Mouse (Mus musculus) gastrocnemius, adult 2 months (tissue): Measurements from ENCODE around the gene Lrig1. TPM values are rescaled to one million over a fixed set of nuclear protein-coding genes. Genes with fewer than 3 reads are reported as not detected.
A peak's percentile ranks its signal among the peaks of the same experiment; 100 is the strongest.

Source experiments
- DNase-seq: peaks from one replicate; pipeline ENCODE4 v3.0.0; 2022
- H3K27ac ChIP-seq: fragments of 200-600 bp; 2 replicates; pipeline ENCODE4 v1.8.1; 2022; ENCODE audit warnings: mild to moderate bottlenecking
- H3K4me3 ChIP-seq: fragments of 200-600 bp; 2 replicates; pipeline ENCODE4 v1.8.1; 2022; ENCODE audit warnings: mild to moderate bottlenecking, moderate library complexity
- CTCF ChIP-seq: fragments of 200-600 bp; IDR thresholded peaks from 2 replicates; pipeline ENCODE4 v1.8.1; 2022; ENCODE audit warnings: antibody characterized with exemption, mild to moderate bottlenecking, moderate library complexity
- intact Hi-C: fragments of 180-260 bp; cut with DNase I; formaldehyde crosslinking; loops from one replicate; pipeline ENCODE4 v1.15.1; 2025
- total RNA-seq, 2 experiments: library from RNA; stranded (reverse); gene quantifications; 2 replicates each; pipeline ENCODE4 v1.2.3; 2021

The Lrig1 gene
- total RNA-seq, 2 experiments from 2014 or later: 38.9 to 57.9 TPM

DNA sequence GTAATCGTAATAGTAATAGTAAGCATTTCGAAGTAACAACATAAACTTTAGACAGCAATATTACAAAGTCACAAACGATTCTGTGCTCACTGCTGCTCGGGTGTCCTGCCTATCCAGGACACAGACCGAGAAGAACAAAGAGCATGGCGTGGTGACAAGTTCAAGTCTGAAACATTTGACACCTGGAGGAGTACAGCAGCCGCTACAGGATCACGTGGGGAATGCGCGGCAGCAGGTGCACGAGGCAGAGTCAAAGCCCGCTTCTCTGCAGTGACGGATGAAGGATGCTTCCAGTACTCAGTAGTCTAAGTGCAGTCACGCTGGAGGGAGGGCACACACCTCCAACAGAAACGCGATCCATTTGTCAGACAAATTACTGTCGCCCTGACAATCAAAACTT, 48.4 kb downstream of the Lrig1 start:
- DNase-seq: no peak
- intact Hi-C loops: no loop called here
- no peak overlapping the region for H3K4me3 ChIP-seq
- no peak overlapping the region for H3K27ac ChIP-seq
- no peak for TF ChIP-seq CTCF

DNA sequence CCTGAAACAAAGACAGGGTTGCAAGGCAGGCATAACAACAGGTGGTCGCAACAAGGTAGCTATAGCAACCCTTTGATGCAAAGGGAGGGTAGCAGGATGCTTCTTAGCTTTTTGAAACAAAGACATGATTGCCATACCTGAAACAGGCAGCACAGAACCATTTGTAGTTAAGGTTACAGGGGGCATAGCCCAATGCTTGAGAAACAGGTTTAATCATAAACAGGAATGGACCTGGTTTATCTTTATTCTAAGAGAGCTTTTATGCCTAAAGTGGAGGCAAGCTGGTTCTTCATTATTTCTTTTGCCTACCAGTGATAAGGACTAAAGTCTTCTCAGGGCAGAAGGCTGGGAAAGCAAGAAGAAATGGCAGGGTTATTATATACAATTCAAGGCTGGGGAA, 50.3 kb downstream of the Lrig1 start:
- DNase-seq: no peak
- no peak overlapping the region for H3K4me3 ChIP-seq
- H3K27ac ChIP-seq: peak overlapping the region; percentile 90
- no peak for TF ChIP-seq CTCF
- intact Hi-C loops: no loop called here

DNA sequence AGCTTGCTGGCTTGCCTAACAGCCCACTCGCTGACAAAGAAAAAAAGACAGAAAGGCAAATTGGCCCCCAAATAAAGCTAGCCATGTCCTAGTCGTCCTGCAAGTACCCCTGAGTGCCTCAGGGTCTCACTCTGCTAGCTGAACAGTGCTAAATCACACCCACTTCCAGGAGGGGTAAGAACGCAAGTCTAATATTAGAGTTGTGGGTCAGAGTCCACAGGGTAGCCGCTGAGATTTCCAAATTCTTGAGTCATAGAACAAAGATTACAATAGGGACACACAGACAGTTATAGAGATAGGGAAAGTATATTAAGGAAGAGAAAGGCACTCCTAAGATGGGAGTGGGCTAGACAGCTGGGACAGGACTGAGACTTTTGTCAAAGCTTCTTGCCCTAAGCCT, 51.5 kb downstream of the Lrig1 start:
- Histone ChIP-seq H3K27ac (peak overlapping the region; percentile 90), H3K4me3 (peak overlapping the region; percentile 45)
- DNase-seq: no peak
- TF ChIP-seq CTCF: no peak
- intact Hi-C loops: no loop called here

DNA sequence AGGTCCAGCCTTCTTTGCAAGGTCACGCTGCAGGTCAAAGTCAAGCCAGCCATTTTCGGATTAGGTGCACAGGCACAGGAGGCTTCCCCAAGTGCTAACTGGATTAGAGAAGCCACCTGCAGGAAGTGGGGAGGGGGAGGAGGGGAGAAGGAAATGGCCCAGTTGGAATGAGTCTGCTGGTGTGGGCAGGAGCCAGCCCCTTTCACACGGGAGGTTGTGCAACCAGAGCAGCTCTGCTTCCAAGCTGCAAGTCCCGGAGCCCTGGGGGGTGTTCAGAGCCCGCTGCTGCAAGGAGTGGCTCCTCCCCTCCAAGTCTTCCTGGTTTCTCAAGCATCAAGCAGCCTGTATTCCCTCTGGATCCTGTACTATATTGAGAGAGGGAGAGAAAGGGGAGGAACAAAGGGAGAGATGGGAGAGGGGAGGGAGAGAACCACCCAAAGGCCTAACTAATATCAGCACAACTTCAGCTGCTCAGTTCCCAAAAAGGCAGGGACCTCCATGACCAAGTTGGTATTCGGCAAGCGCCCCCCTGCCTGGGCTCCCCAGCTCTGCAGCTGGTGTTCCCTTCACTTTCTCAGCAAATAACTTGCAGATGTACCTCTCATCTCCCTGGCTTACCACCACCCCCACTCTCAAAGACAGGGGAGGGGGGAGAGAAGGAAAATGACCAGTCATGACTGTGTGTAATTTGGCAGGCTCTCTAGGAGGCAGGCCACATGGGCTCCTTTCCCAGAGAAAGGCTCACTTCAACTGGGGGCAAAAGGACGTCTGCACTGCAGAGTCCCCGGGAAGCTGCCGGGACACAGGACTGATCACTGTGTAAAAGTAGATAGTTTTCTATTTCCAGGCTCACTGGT, 52.2 kb downstream of the Lrig1 start:
- intact Hi-C loops: no loop called here
- Histone ChIP-seq H3K4me3 (peak overlapping the region; percentile 45), H3K27ac (peak overlapping the region; percentile 90)
- no peak for TF ChIP-seq CTCF
- peak; percentile 90 for DNase-seq

DNA sequence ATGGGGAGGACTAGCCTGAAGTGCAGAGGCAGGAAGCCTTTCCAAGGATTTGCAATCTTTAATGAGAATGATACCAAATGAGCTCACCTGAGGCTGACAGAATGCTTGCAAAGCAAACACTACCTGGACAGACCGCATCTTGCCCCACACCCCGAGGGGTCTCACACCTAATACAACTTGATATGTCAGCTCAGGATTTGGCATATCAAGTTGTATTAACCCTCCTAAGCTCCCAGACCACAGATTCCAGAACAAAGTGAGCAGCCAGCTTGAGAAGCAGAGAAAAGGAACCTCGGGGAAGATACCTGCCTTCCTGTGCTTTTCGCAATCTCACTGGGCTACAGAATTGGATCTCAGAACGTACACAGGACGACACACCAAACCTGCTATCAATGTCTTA, 53.1 kb downstream of the Lrig1 start:
- no peak for TF ChIP-seq CTCF
- Histone ChIP-seq H3K27ac (peak overlapping the region; percentile 90), H3K4me3 (no peak overlapping the region)
- DNase-seq: no peak
- intact Hi-C loops: no loop called here

DNA sequence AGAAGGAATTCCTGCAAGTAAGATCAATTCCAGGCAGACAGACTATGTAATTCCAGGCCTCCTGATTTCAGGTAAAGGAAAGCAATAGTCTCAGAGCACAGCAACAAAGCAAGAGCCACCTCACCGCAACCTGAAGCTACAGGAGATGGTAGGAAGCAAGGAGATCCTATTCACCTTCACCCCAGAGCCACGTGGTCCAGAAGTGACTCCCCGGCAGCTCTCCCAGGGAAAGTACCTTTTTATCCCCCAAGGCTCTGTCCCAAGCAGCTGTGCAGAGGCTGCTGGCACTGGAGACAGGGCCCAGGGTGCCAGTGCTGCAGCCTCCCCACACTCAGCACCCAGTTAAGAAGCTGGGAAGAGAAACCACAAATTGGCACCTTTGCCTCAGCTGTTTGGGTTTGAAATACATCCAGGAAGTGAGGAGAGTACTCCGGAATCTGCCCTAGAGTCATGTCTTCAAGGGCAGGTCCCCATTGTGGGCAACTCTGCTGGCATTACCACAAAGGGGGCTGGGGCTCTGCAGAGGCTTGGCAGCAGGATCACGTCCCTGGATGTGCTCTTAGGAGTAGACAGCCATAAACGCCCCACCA, 53.6 kb downstream of the Lrig1 start:
- DNase-seq: no peak
- no peak overlapping the region for H3K4me3 ChIP-seq
- no peak for TF ChIP-seq CTCF
- H3K27ac ChIP-seq: peak overlapping the region; percentile 90
- intact Hi-C loops: no loop called here

DNA sequence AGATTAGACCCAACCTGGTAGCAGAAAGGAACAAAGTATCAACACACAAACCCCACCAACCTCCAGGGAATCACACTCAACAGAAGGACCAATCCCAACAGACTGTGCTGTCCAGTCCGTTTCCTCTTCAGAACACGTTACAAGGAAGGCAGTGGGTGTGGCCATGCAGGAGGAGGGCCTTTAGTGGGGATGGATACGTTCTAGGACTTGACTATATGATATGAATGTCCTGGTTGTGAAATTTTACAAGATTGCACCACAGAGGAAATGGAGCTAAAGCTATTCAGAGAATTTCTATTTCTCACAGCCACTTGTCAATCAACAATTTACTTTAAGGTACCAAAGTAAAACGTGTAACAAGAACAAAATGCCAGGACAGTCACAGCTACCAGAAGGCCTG, 54.2 kb downstream of the Lrig1 start:
- no peak for TF ChIP-seq CTCF
- peak overlapping the region; percentile 90 for H3K27ac ChIP-seq

DNA sequence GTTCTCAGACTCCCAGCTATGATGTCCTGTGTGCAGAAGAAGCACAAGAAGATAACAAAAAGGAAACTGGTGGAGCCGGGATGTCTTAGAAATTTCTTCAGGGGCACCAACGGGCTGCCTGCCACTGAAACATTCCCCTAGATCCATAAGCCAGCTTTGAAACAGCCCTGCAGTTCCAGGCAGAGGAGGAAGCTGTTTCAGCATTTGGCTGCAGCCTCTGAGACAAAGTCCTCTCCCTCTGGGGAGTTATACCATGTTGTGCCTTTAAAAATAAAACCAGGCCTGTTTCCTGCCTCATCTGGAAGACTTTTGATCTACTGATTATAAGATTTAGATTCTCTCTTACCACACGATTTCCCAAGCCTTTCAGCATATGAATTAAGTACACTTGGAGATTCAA, 55.3 kb downstream of the Lrig1 start:
- Histone ChIP-seq H3K4me3 (no peak overlapping the region), H3K27ac (peak overlapping the region; percentile 90)
- TF ChIP-seq CTCF: no peak
- intact Hi-C loops: no loop called here
- no peak for DNase-seq

More for the DNA sequence above, 54.2 kb downstream of the Lrig1 start:
- DNase-seq: no peak
- intact Hi-C loops: no loop called here
- no peak overlapping the region for H3K4me3 ChIP-seq

DNA sequence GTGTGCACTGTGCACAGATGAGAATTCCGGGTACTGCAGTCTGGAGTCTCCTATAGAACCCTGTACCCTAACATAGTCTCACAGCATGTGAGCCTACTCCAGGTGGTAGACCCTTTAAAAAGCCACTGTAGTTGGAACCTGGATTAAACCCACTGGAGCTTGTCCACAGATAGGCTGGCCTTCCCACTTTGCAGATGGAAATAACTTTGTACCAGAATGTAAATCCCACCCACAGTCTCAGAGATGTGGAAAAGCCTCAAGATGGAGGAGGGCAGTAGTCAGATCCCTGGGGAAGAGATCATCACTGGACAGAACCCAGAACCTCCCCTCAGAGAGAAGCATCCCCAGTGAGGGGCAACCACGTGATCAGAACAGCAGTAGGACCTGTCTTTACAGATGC, 56.0 kb downstream of the Lrig1 start:
- intact Hi-C loops: no loop called here
- DNase-seq: no peak
- no peak overlapping the region for H3K4me3 ChIP-seq
- peak overlapping the region; percentile 90 for H3K27ac ChIP-seq
- no peak for TF ChIP-seq CTCF

DNA sequence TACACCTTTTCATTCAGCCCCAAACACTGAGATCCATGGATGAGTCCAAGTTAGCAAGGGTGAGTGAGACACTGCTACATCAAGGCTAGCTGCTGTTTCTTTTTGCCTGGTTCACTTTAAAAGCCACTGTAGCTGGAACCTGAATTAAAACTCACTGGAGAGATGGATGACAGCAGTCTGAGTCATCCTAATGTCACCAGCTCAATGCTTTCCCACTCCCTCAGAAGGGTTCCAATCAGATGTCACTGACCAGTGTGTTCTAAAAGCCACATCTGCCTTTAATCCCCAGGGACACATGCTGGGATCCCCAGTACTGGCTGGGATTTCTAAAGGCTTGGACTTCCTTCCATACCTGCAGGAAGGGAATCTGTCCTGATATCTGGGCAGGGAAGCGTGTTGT, 57.9 kb downstream of the Lrig1 start:
- Histone ChIP-seq H3K27ac (peak overlapping the region; percentile 28; the same call in 1 of the 2 replicates), H3K4me3 (no peak overlapping the region)
- intact Hi-C loops: no loop called here
- no peak for TF ChIP-seq CTCF
- no peak for DNase-seq

DNA sequence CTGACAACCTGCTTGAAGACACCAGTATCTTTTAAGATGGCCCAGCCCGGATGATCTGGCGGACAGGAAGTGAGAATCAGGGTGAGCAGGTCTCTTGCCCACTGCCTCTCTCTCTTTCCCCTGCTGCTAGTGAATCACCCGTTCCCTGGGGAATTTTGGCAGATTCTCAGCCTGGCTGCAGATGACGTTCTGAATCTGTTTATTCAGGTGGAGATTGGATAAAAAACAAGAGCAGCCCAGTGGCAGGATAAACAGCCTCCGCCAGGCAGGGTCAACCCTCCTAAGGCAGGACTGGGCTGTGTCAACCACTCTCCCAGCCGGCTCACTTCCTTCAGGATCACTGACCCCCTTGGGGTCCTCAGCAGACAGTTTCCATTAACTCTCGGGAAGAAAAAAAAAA, 59.7 kb downstream of the Lrig1 start:
- no peak for TF ChIP-seq CTCF
- intact Hi-C loops: no loop called here
- DNase-seq: peak; percentile 68
- no peak overlapping the region for H3K4me3 ChIP-seq
- H3K27ac ChIP-seq: peak overlapping the region; percentile 75

DNA sequence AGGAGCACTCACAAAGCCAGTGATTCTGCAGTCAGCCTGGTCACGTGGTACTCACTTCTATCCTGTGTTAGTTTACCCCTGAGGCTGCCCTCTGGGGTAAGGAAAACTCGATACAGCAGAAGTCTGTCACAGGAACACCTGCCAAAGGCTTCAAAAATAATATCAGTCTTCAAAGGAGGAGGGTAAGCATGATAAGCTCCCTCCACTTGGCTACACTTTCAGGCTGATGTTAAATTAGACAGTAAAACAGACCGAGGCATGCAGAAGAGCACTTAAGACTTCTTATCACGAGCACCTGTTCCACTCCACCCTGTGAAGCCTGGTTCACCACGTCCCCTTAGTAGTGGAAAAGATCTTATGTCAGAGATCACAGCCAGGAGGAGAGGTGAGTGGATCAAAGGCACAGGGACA, 62.9 kb downstream of the Lrig1 start:
- H3K4me3 ChIP-seq: no peak overlapping the region
- DNase-seq: no peak
- intact Hi-C loops: no loop called here

DNA sequence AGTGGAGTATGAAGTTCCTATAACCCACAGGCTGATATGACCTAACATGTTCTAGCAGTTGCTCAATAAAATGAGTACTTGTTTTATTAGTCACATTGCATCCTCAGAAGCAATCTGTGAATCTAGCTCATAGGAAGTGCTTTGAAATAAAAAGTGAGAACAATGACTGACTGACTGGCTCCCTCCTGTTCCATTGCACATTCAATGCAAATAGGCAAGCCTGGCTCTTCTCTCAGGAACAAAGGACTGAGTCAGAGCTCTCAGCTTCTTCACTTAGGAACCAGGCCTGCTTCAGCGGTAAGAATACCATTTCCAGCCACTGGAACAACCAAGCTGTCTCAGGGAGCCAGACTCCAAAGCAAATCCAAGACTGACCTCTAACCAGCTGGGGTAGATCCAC, 64.6 kb downstream of the Lrig1 start:
- Histone ChIP-seq H3K4me3 (no peak overlapping the region), H3K27ac (peak overlapping the region; percentile 75)
- intact Hi-C loops: no loop called here
- no peak for TF ChIP-seq CTCF
- no peak for DNase-seq

More for the DNA sequence above, 62.9 kb downstream of the Lrig1 start:
- peak overlapping the region; percentile 75 for H3K27ac ChIP-seq
- no peak for TF ChIP-seq CTCF

DNA sequence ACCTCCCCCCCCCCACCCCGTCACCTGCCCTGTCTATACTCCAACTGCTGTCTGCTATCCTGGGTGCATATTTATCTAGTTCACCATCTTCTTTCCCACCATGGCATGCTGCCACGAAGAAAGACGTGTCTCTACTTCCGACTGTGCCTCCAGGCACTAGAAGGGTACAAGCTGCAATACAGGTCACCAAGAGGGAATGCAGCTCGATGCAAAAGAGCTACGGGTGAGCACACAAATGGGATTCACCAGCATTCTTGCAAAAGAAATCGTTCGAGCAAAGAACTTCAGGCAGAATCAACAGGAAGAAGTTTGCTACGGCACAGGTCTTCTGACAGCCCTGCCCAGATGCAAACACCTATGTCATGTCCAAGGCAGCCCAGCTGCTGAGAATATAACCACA, 65.2 kb downstream of the Lrig1 start:
- Histone ChIP-seq H3K4me3 (no peak overlapping the region), H3K27ac (peak overlapping the region; percentile 75)
- TF ChIP-seq CTCF: no peak
- no peak for DNase-seq
- intact Hi-C loops: no loop called here
